9 mouse cellular contexts compared by ENCODE assay signal in the genomic region with DNA sequence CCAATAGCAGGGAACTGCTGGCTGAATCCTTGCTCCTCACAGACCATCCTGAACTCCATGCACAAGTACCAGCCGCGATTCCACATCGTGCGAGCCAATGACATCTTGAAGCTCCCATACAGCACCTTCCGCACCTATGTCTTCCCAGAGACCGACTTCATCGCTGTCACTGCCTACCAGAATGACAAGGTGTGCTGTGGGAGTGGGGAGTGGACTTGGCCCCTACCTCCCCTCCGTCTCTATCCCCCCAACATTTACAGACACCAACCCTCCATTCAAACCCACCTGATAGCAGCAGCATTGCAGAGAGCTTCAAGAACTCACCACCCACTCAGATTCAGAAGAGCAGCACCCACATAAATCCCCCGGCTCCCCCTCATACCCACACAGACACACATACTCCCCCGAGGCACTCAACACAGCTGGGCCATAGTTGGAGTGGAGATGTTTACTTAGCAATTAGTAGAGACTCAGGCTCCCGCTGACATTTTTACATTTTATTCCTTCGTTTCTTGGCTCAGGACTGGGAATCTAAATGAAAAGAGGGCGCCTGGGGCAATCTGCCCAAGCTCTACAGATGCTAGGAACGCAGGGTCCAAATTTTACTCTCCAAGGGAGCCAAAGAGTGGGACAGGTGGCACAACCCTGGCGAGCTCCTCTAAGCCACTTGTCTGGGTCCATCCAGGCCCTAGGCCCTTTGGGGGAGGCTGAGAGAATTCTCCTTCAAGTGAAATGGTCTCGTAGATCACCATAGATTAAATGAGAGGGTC. TPM values are rescaled to one million over a fixed set of nuclear protein-coding genes. Genes with fewer than 3 reads are reported as not detected.
A peak's percentile ranks its signal among the peaks of the same experiment; 100 is the strongest.
DNase-seq lines count a peak whose midpoint lies in the region; ATAC-seq and TF ChIP-seq lines count a peak whose summit lies in the region.
"Had no signal": no experiment of that assay in that cellular context is flagged by ENCODE, and none has a peak within 500 bp of the region (broad histone marks: within the 10 kb centered on the region; RNA-seq: fewer than 3 reads in every experiment).

No protein-coding gene starts in this region.

- WGBS in heart, adult 2 months: 63% methylated on average over 16 of the region's 16 CpGs
- 34% methylated on average over 16 of the region's 16 CpGs for WGBS in heart, embryonic 15.5 days
- WGBS in limb, embryonic 10.5 days: 6% methylated on average over 16 of the region's 16 CpGs

- no peak for TF ChIP-seq CTCF in heart, adult 2 months (IDR thresholded peaks at IDR 0.05)

- peak overlapping the region; percentile 96; the same call in 1 of the 2 replicates for H3K4me2 ChIP-seq in heart, embryonic 15.5 days

- no peak for TF ChIP-seq EP300 in heart, adult 2 months (IDR thresholded peaks at IDR 0.05; ENCODE audit: insufficient read depth, low read depth, low read length)

- no peaks in the 10 kb centered on the region for H3K9me3 ChIP-seq in heart, embryonic 15.5 days (replicated peaks)
- H3K9me3 ChIP-seq in limb, embryonic 10.5 days (replicated peaks): no peaks in the 10 kb centered on the region

- TF ChIP-seq POLR2A in heart, adult 2 months (IDR thresholded peaks at IDR 0.05; ENCODE audit: insufficient read depth, low read depth, low read length): no peak

- H3K27me3 ChIP-seq in heart, adult 2 months (ENCODE audit: control insufficient read depth, insufficient read depth, low read length): peaks cover 25% of the 10 kb centered on the region
- peaks cover 95% of the 10 kb centered on the region for H3K27me3 ChIP-seq in heart, embryonic 15.5 days
- peaks cover 97% of the 10 kb centered on the region for H3K27me3 ChIP-seq in limb, embryonic 10.5 days (ENCODE audit: low read depth, poor library complexity, severe bottlenecking)

- no peaks in the 10 kb centered on the region for H3K79me2 ChIP-seq in heart, adult 2 months (replicated peaks; ENCODE audit: control insufficient read depth, insufficient read depth, low read length)

- no peak for ATAC-seq in heart, embryonic 15.5 days (replicated peaks; ENCODE audit: insufficient number of reproducible peaks, insufficient read depth, low FRiP score, low read depth)

- no peaks in the 10 kb centered on the region for H3K4me1 ChIP-seq in heart, adult 2 months (ENCODE audit: control insufficient read depth, insufficient read depth, low read length)
- peaks cover 49% of the 10 kb centered on the region for H3K4me1 ChIP-seq in heart, embryonic 15.5 days (replicated peaks)
- peaks cover 68% of the 10 kb centered on the region for H3K4me1 ChIP-seq in limb, embryonic 10.5 days

- DNase-seq in heart, adult 2 months: no peak
- DNase-seq in heart, postnatal 25 days (ENCODE audit: low spot score): no peak
- DNase-seq in Muller cell, postnatal 12 days (ENCODE audit: inconsistent ontology term): peak; percentile 89
- no peak for DNase-seq in limb, embryonic 10.5 days (ENCODE audit: low spot score)
- DNase-seq in left cerebral cortex, adult 8-10 months (ENCODE audit: low spot score in 2 of 2): no peak
- DNase-seq in gastrocnemius, adult 18-20 months (ENCODE audit: low spot score): no peak
- DNase-seq in frontal cortex, postnatal 36 days (ENCODE audit: low spot score in 2 of 2): no peak

- no peaks in the 10 kb centered on the region for H3K36me3 ChIP-seq in heart, adult 2 months (ENCODE audit: control insufficient read depth, insufficient read depth, low read length)
- H3K36me3 ChIP-seq in heart, embryonic 15.5 days: no peaks in the 10 kb centered on the region
- peaks cover 31% of the 10 kb centered on the region for H3K36me3 ChIP-seq in limb, embryonic 10.5 days

- peak overlapping the region; percentile 22; the same call in 1 of the 2 replicates for H3K9ac ChIP-seq in heart, adult 2 months (ENCODE audit: low read depth, low read length)
- peak overlapping the region; percentile 14; the same call in 1 of the 2 replicates for H3K9ac ChIP-seq in heart, embryonic 15.5 days

- H3K27ac ChIP-seq in heart, adult 2 months: peak overlapping the region; percentile 48
- no peak overlapping the region for H3K27ac ChIP-seq in heart, embryonic 15.5 days
- peak overlapping the region; percentile 90 for H3K27ac ChIP-seq in limb, embryonic 10.5 days

- intact Hi-C loops in heart, adult 2 months (cut with DNase I): no loop called here
- intact Hi-C loops in heart, postnatal 25 days (cut with DNase I): no loop called here

- H3K4me3 ChIP-seq in heart, adult 2 months: no peak overlapping the region
- H3K4me3 ChIP-seq in heart, embryonic 15.5 days: peak overlapping the region; percentile 63
- H3K4me3 ChIP-seq in limb, embryonic 10.5 days: peak overlapping the region; percentile 70

RNA-seq across cellular contexts. Expression of a gene that starts 3.6 kb away (rescaled TPM):
- total RNA-seq in heart, adult 2 months (2021): 1 to 10 TPM; 5.5 to 5.7 TPM
- polyA plus RNA-seq in heart, adult 2 months (2012; rRNA removed): 6.9 and 7.5 TPM in 2 replicates
- total RNA-seq in heart, postnatal 25 days (2021): 1 to 10 TPM; 6.2 to 7.1 TPM
- polyA plus RNA-seq in heart, embryonic 15.5 days (2015; fragmentation: Nextera tagmentation; extraction: Ambion mirVana): 2.6 and 5.3 TPM in 2 replicates
- 4.0 and 5.3 TPM in 2 replicates for polyA plus RNA-seq in limb, embryonic 10.5 days (2016; fragmentation: Nextera tagmentation; extraction: Ambion mirVana)
- total RNA-seq in left cerebral cortex, adult 8-10 months (2022): 1 to 10 TPM; 1.8 to 2.3 (median 2.0) TPM
- 1 to 10 TPM; 1.3 to 1.7 TPM for total RNA-seq in gastrocnemius, adult 18-20 months (2021)

RNA-seq across cellular contexts. Expression of a gene that starts 14.2 kb away (rescaled TPM):
- not detected for total RNA-seq in heart, adult 2 months (2021)
- not detected in 2 replicates for polyA plus RNA-seq in heart, adult 2 months (2012; rRNA removed)
- total RNA-seq in heart, postnatal 25 days (2021): not detected
- polyA plus RNA-seq in heart, embryonic 15.5 days (2015; fragmentation: Nextera tagmentation; extraction: Ambion mirVana): not detected in 2 replicates
- not detected in 2 replicates for polyA plus RNA-seq in limb, embryonic 10.5 days (2016; fragmentation: Nextera tagmentation; extraction: Ambion mirVana)
- total RNA-seq in left cerebral cortex, adult 8-10 months (2022): not detected
- not detected for total RNA-seq in gastrocnemius, adult 18-20 months (2021)
- total RNA-seq: liver, adult 2 months had no signal
- polyA plus RNA-seq: liver, adult 2 months had no signal

RNA-seq across cellular contexts. Expression of a gene that starts 50.3 kb away (rescaled TPM):
- total RNA-seq in heart, adult 2 months (2021): not detected
- polyA plus RNA-seq in heart, adult 2 months (2012; rRNA removed): 0.09 and 0.55 TPM in 2 replicates
- under 1 TPM in 1 of 2 experiments, not detected in 1; 0.08 TPM for total RNA-seq in heart, postnatal 25 days (2021)
- polyA plus RNA-seq in heart, embryonic 15.5 days (2015; fragmentation: Nextera tagmentation; extraction: Ambion mirVana): 1.6 and 4.4 TPM in 2 replicates
- polyA plus RNA-seq in limb, embryonic 10.5 days (2016; fragmentation: Nextera tagmentation; extraction: Ambion mirVana): 23.5 and 49.0 TPM in 2 replicates
- under 1 TPM in 3 of 4 experiments, not detected in 1; 0.13 to 0.33 (median 0.21) TPM for total RNA-seq in left cerebral cortex, adult 8-10 months (2022)
- total RNA-seq in gastrocnemius, adult 18-20 months (2021): 1 to 10 TPM; 1.3 to 1.4 TPM
- total RNA-seq: liver, adult 2 months had no signal
